Mouse (Mus musculus): ENCODE results near the gene Zfp169. TPM values are rescaled to one million over a fixed set of nuclear protein-coding genes. Genes with fewer than 3 reads are reported as not detected.

The Zfp169 gene
- polyA plus RNA-seq, 2 experiments, result 0.86 to 2.1 TPM

DNA sequence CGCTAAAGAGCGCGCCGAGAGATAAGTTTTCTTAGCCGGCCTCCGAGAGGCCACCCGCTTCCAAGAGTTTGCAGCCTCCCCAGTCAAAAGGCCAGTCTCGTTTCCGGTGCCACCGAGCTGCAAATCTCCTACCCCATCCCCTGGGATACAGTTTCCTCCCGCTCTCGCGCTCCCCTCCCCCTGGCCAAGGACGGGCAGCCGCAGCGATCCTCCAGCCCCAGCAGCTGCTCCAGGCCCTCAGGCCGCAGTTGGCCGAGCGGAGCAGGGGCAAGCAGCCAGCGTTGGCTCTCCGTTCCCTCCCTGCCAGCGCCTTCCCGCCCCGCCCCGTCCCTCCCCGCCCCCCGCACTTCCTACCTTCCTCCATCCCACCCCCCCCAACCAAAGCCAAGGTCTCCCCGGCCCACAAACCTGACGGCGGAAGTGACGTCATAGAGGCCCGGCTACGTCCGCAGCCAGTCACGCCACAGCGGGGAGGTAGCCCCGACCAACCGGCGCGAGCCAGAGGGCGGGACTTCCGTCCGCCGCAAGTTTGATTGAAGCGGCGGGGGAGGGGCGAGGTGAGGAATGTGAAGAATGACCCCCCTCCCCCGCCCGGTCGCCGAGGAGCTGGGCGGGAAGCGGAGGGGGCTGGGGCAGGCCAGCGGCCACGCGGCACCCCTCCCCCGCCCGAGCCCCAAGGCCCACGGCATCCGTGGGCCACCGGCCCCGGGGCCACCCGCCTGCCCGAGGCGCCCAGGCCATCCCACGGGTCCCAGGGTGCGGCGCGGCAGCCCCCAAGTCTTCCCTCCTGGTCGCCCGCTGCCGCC, 32.4 kb upstream of the Zfp169 start:
- Histone ChIP-seq H3K36me3 (replicated peaks; ENCODE audit: control insufficient read depth, insufficient read depth, low read depth) (no peaks in the 10 kb centered on the region), H3K9me3 (ENCODE audit: control insufficient read depth, low read length) (no peaks in the 10 kb centered on the region), H3K4me1 (replicated peaks; ENCODE audit: control insufficient read depth in 2 of 2, insufficient read depth in 2 of 2, low read length in 1 of 2) (peaks cover 14 to 20% of the 10 kb centered on the region in 2 experiments), H3K27me3 (ENCODE audit: control insufficient read depth, insufficient read depth, low read length) (no peaks in the 10 kb centered on the region), H3K4me2 (ENCODE audit: low read depth) (peak overlapping the region; percentile 73), H3K27ac (peak overlapping the region; percentile 96), H3K4me3 (ENCODE audit: insufficient read depth in 1 of 2, low read depth in 2 of 2, low read length in 2 of 2) (peak overlapping the region; percentile 92 to 96), H3K9ac (replicated peaks) (peak overlapping the region; percentile 100)
- peak; percentile 96 for DNase-seq (ENCODE audit: low read depth in 3 of 3, low spot score in 3 of 3)
- WGBS (ENCODE audit: insufficient replicate concordance), result 0% methylated on average over 52 of the region's 72 CpGs
- 0 out of 2 replicates have a peak, but pooled peaks have one; percentile 26 for TF ChIP-seq EP300 (IDR thresholded peaks at IDR 0.05; ENCODE audit: low read depth)
- TF ChIP-seq CTCF (IDR thresholded peaks at IDR 0.05; ENCODE audit: low read depth), result no peak
- ATAC-seq (ENCODE audit: insufficient read depth), result peak; percentile 79

DNA sequence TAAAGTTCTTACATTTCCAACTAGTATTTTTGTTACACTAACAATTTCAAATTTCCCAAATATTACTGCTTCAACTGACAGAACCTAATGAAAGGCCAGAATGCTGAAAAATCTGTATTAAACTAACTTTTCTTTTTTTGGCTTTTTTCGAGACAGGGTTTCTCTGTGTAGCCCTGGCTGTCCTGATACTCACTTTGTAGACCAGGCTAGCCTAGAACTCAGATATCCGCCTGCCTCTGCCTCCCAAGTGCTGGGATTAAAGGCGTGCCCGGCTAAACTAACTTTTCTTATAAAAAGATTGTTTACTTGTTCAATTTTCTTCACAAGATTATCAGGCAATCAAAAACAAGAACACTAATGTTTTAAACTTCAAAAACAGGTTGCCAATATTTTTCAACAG, 31.6 kb upstream of the Zfp169 start:
- Histone ChIP-seq H3K4me1 (replicated peaks; ENCODE audit: control insufficient read depth in 2 of 2, insufficient read depth in 2 of 2, low read length in 1 of 2) (peaks cover 16 to 20% of the 10 kb centered on the region in 2 experiments), H3K36me3 (replicated peaks; ENCODE audit: control insufficient read depth, insufficient read depth, low read depth) (no peaks in the 10 kb centered on the region), H3K9ac (replicated peaks) (peak overlapping the region; percentile 95), H3K27ac (peak overlapping the region; percentile 90), H3K4me3 (ENCODE audit: insufficient read depth in 1 of 2, low read depth in 2 of 2, low read length in 2 of 2) (peak overlapping the region; percentile 82 to 96), H3K9me3 (ENCODE audit: control insufficient read depth, low read length) (no peaks in the 10 kb centered on the region), H3K27me3 (ENCODE audit: control insufficient read depth, insufficient read depth, low read length) (no peaks in the 10 kb centered on the region), H3K4me2 (ENCODE audit: low read depth) (peak overlapping the region; percentile 73)
- no peak for ATAC-seq (ENCODE audit: insufficient read depth)
- no peak for DNase-seq (ENCODE audit: low read depth in 3 of 3, low spot score in 3 of 3)
- TF ChIP-seq CTCF (IDR thresholded peaks at IDR 0.05; ENCODE audit: low read depth), result no peak
- WGBS (ENCODE audit: insufficient replicate concordance), result 22% methylated on average over 4 of the region's 4 CpGs

DNA sequence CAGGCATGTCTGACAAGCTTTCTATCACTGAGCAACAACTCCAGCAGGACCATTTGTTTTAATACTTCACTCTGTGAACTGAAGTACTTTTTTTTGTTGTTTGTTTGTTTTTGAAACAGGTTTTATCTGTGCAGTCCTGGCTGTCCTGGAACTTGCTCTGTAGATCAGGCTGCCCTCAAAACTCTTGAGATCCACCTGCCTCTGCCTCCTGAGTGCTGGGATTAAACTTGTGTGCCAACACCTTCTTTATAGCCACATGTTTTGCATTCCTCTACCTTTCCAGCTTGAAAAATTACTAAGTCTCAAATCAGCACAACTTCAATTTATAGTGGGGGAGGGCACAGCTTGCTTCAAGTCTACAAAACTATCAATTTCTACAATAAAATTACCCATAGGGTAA, 31.1 kb upstream of the Zfp169 start:
- H3K4me3 ChIP-seq (ENCODE audit: insufficient read depth in 1 of 2, low read depth in 2 of 2, low read length in 2 of 2), result peak overlapping the region; percentile 82 to 96
- ATAC-seq (ENCODE audit: insufficient read depth), result no peak
- peak overlapping the region; percentile 95 for H3K9ac ChIP-seq (replicated peaks)
- H3K36me3 ChIP-seq (replicated peaks; ENCODE audit: control insufficient read depth, insufficient read depth, low read depth), result no peaks in the 10 kb centered on the region
- no peak for TF ChIP-seq EP300 (IDR thresholded peaks at IDR 0.05; ENCODE audit: low read depth)
- TF ChIP-seq CTCF (IDR thresholded peaks at IDR 0.05; ENCODE audit: low read depth), result no peak
- H3K4me2 ChIP-seq (ENCODE audit: low read depth), result peak overlapping the region; percentile 73
- H3K27ac ChIP-seq, result peak overlapping the region; percentile 19; the same call in 1 of the 2 replicates
- H3K4me1 ChIP-seq (replicated peaks; ENCODE audit: control insufficient read depth in 2 of 2, insufficient read depth in 2 of 2, low read length in 1 of 2), result peaks cover 16 to 20% of the 10 kb centered on the region in 2 experiments
- no peaks in the 10 kb centered on the region for H3K27me3 ChIP-seq (ENCODE audit: control insufficient read depth, insufficient read depth, low read length)
- DNase-seq (ENCODE audit: low read depth in 3 of 3, low spot score in 3 of 3), result no peak
- no peaks in the 10 kb centered on the region for H3K9me3 ChIP-seq (ENCODE audit: control insufficient read depth, low read length)

DNA sequence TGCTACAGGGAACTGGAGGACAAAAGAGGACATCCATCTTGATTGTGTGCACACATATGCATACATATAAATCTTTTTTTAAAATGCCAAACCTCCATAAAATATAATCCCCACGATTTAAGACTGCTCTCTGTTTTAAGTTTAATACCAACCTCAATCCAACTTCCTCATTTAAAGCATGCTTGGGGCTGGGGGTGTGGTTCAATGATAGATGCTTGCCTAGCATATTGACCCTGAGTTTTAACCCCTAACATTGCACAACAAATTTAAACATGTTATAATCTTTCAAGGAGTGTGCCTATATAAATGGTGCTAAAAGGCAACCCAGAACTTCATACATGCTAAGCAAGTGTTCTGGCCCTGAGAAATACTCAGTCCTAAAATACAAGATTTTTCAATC, 27.2 kb upstream of the Zfp169 start:
- 15% methylated on average over 1 of the region's 1 CpGs for WGBS (ENCODE audit: insufficient replicate concordance)
- no peak overlapping the region for H3K4me2 ChIP-seq (ENCODE audit: low read depth)

DNA sequence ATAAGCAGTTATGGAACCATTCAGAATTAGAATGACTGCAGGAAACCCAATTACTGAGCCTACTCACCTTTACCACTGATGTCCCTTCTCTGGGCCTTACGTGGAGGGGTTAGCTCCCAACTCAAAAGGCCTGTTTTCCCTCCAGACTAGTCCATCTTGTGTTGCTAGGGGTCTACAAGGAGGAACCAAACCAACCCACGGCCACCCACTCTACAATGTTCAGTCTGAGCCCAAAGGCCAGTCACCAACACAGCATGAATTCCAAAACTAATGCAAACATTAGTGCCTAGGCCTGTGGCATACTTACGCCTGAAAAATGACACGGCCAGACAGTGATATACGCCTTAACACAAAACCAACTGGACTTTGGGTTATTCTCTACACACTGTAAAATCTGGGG, 20.2 kb upstream of the Zfp169 start:
- no peaks in the 10 kb centered on the region for H3K9me3 ChIP-seq (ENCODE audit: control insufficient read depth, low read length)
- H3K9ac ChIP-seq (replicated peaks), result no peak overlapping the region
- DNase-seq (ENCODE audit: low read depth in 3 of 3, low spot score in 3 of 3) (no peak), ATAC-seq (ENCODE audit: insufficient read depth) (no peak)
- H3K4me1 ChIP-seq (replicated peaks; ENCODE audit: control insufficient read depth in 2 of 2, insufficient read depth in 2 of 2, low read length in 1 of 2), result no peaks in the 10 kb centered on the region
- no peak overlapping the region for H3K4me3 ChIP-seq (ENCODE audit: insufficient read depth in 1 of 2, low read depth in 2 of 2, low read length in 2 of 2)
- H3K36me3 ChIP-seq (replicated peaks; ENCODE audit: control insufficient read depth, insufficient read depth, low read depth), result peaks cover 17% of the 10 kb centered on the region
- H3K4me2 ChIP-seq (ENCODE audit: low read depth), result no peak overlapping the region
- TF ChIP-seq CTCF (IDR thresholded peaks at IDR 0.05; ENCODE audit: low read depth) (no peak), EP300 (IDR thresholded peaks at IDR 0.05; ENCODE audit: low read depth) (no peak)
- no peaks in the 10 kb centered on the region for H3K27me3 ChIP-seq (ENCODE audit: control insufficient read depth, insufficient read depth, low read length)
- H3K27ac ChIP-seq, result no peak overlapping the region
- WGBS (ENCODE audit: insufficient replicate concordance), result 86% methylated on average over 5 of the region's 5 CpGs

More for the DNA sequence above, 27.2 kb upstream of the Zfp169 start:
- Histone ChIP-seq H3K27ac (no peak overlapping the region), H3K27me3 (ENCODE audit: control insufficient read depth, insufficient read depth, low read length) (no peaks in the 10 kb centered on the region), H3K36me3 (replicated peaks; ENCODE audit: control insufficient read depth, insufficient read depth, low read depth) (peaks cover 15% of the 10 kb centered on the region), H3K9ac (replicated peaks) (no peak overlapping the region), H3K4me3 (ENCODE audit: insufficient read depth in 1 of 2, low read depth in 2 of 2, low read length in 2 of 2) (no peak overlapping the region), H3K9me3 (ENCODE audit: control insufficient read depth, low read length) (no peaks in the 10 kb centered on the region), H3K4me1 (replicated peaks; ENCODE audit: control insufficient read depth in 2 of 2, insufficient read depth in 2 of 2, low read length in 1 of 2) (peaks cover 12 to 16% of the 10 kb centered on the region in 2 experiments)
- ATAC-seq (ENCODE audit: insufficient read depth) (no peak), DNase-seq (ENCODE audit: low read depth in 3 of 3, low spot score in 3 of 3) (no peak)
- TF ChIP-seq EP300 (IDR thresholded peaks at IDR 0.05; ENCODE audit: low read depth), result no peak
- no peak for TF ChIP-seq CTCF (IDR thresholded peaks at IDR 0.05; ENCODE audit: low read depth)
